Mouse (Mus musculus): Measurements from ENCODE around the gene Itprid2. TPM values are rescaled to one million over a fixed set of nuclear protein-coding genes. Genes with fewer than 3 reads are reported as not detected.
"Not testable (repeated sequence)": the region's sequence is repeated elsewhere in the genome, so short reads cannot be mapped to it uniquely, and the experiment has no call there.

The Itprid2 gene
- 12.0 and 44.6 TPM in 2 replicates for polyA plus RNA-seq (2012; rRNA removed)

- peak; percentile 92 for DNase-seq (ENCODE audit: low spot score)
Observed at GRCm38 (mm10) chr2:79634528-79635400, at the start of gene Itprid2. Itprid2 (plus strand) TSS chr2:79635352.

GRCm38 (mm10) chr2:79596177-79596576, 39.0 kb upstream of the Itprid2 start:
- DNase-seq (ENCODE audit: low spot score) = no peak

GRCm38 (mm10) chr2:79597090-79597489, 38.1 kb upstream of the Itprid2 start:
- DNase-seq (ENCODE audit: low spot score) = no peak

GRCm38 (mm10) chr2:79601109-79601508, 34.0 kb upstream of the Itprid2 start:
- not testable (repeated sequence) for DNase-seq (ENCODE audit: low spot score)

GRCm38 (mm10) chr2:79601691-79602116, 33.4 kb upstream of the Itprid2 start:
- no peak for DNase-seq (ENCODE audit: low spot score)

- no peak for DNase-seq (ENCODE audit: low spot score)
Observed at GRCm38 (mm10) chr2:79602306-79602705, 32.8 kb upstream of the Itprid2 start.

GRCm38 (mm10) chr2:79603363-79603762, 31.8 kb upstream of the Itprid2 start:
- DNase-seq (ENCODE audit: low spot score) = no peak

GRCm38 (mm10) chr2:79606033-79606432, 29.1 kb upstream of the Itprid2 start:
- DNase-seq (ENCODE audit: low spot score) = no peak

- no peak for DNase-seq (ENCODE audit: low spot score)
Observed at GRCm38 (mm10) chr2:79607181-79607580, 28.0 kb upstream of the Itprid2 start.

GRCm38 (mm10) chr2:79608301-79609074, 26.7 kb upstream of the Itprid2 start:
- no peak for DNase-seq (ENCODE audit: low spot score)

GRCm38 (mm10) chr2:79610894-79611293, 24.3 kb upstream of the Itprid2 start:
- no peak for DNase-seq (ENCODE audit: low spot score)

GRCm38 (mm10) chr2:79618145-79618544, 17.0 kb upstream of the Itprid2 start:
- no peak for DNase-seq (ENCODE audit: low spot score)

- no peak for DNase-seq (ENCODE audit: low spot score)
Observed at GRCm38 (mm10) chr2:79618614-79619568, 16.3 kb upstream of the Itprid2 start.

- DNase-seq (ENCODE audit: low spot score) = no peak
Observed at GRCm38 (mm10) chr2:79623256-79623655, 11.9 kb upstream of the Itprid2 start.

GRCm38 (mm10) chr2:79627624-79628023, 7.5 kb upstream of the Itprid2 start:
- no peak for DNase-seq (ENCODE audit: low spot score)

- no peak for DNase-seq (ENCODE audit: low spot score)
Observed at GRCm38 (mm10) chr2:79630231-79630630, 4.9 kb upstream of the Itprid2 start.

GRCm38 (mm10) chr2:79635426-79636291, 507 bp downstream of the Itprid2 start:
- DNase-seq (ENCODE audit: low spot score) = peak; percentile 80

GRCm38 (mm10) chr2:79638924-79639323, 3.8 kb downstream of the Itprid2 start:
- DNase-seq (ENCODE audit: low spot score) = no peak

GRCm38 (mm10) chr2:79646237-79646688, 11.1 kb downstream of the Itprid2 start:
- DNase-seq (ENCODE audit: low spot score) = no peak

GRCm38 (mm10) chr2:79647094-79647493, 11.9 kb downstream of the Itprid2 start:
- no peak for DNase-seq (ENCODE audit: low spot score)

Measured in urinary bladder, adult 2 months (tissue).